Mouse (Mus musculus): Measurements from ENCODE around the gene Cacna1c.
A peak's percentile ranks its signal among the peaks of the same experiment; 100 is the strongest.

Cacna1c gene

DNA sequence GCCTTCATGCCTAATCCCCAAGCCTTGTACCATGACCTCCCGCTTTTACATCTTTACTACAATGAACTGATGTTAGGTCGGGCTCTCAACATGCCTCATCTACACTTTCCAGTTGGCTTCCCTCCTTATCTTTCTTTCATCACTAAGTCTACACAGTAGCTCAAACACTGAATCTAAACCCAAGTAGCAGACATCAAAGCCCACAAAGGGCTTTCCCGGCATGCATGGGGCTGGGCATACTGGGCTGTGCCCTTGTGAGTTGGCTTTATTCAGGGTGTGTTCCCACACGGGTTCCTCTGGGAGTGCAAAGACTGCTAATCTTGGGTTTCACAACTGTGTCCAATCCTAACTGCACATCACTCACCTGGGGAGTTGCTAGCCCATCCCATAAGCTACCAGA lies 542.9 kb downstream of the Cacna1c start:
- DNase-seq (ENCODE audit: low read depth): no peak

DNA sequence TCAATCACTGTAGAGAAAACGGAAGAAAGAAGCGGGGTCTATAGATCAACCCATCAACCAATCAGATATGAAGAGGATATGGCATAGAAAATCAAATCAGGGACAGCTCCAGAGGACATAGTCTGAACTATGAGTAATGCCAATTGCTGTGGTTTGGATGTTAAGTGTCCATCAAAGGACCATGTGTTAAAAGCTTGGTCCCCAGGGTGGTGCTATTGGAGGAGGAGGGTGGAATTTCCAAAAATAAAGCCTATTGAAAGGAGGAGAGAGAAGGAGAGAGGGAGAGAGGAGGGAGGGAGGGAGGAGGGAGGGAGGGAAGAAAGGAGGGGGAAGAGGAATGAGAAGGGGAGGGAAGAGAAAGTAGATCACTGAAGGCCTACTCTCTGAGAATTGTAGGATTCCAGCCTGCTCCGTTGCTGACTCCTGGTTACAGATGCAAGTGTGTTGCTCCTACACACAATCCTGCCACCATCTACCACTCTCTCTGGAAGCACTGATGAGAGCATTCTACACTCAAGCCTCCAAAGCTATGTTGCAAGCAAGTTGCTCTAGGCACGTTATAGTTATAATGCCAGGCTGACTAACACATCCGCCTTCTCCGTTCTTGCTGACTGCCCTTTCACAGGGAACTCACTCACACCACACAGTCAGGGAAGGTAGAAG lies 547.0 kb downstream of the Cacna1c start:
- no peak for DNase-seq (ENCODE audit: low read depth)

DNA sequence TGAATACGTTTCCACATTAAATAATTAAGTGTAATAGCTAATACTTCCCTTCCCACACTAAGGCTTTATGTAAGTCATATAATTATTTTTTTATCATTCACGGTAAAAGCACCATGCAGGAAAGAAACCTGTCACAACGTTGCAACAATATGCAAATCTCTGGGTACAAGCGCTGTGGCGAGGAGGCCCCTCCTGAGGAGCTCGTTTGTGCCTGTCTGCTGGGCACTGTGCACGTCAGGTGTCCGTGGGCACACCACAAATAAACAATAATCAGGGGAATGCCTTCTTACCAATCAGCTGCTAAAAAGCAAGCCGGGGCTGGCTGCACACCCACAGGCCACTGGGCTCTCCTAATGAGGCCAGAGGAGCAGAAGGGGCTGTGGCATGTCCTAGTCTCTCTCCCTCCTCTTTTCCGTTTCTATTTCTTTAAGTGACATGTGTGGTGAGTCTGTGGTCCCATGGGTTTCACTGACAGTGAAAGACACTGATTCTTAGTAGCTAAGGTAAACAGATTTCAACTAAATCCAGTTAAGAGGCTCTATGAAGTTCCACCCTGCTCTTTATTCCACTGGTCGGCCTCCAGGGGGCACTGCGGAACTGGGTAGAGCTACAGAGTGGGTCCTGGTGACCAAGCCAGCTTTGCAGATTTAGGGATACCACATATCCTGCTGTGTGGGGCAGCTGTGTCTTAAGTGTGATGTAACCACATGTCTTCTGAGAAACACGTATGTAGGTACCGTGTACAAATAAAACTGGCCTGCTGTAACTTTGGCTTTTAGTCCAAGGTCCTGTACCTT lies 549.8 kb downstream of the Cacna1c start:
- peak; percentile 42 for DNase-seq (ENCODE audit: low read depth)

DNA sequence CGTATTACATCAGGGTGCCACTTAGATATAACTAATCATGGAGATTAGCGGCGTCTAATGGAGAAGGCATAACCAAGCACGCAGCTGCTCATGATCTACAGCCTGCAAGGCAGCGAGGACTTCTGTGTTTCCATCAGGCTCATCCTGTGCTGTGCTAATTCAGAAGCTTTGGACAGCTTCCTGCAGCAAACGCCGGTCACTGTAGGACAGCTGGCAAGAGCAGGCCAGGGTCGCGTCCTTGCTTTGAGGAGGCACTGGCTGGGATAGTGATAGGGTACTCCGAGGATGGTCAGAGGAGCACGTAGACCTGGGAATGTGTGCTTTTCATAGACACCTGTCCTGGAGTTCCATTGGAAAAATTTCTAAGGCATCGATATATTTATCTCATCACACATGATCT lies 551.4 kb downstream of the Cacna1c start:
- no peak for DNase-seq (ENCODE audit: low read depth)

DNA sequence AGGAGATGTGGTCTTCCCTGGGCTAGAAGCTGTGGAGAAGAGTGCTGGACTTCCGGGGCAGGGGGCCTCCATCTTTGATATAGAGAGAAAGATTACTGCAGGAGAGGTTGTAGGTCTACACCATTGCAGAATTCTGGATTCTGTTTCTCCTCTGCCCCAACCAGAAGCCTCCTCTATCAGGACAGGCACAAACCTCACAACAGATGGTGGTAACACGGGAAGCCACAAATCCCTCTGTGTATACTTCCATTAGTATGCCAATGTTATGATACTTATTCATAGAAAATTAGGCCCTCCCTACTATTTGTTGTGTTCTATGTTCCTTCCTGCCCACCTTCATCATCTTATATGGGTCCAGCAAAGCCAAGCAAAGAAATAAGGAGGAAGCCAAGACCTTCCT lies 552.7 kb downstream of the Cacna1c start:
- no peak for DNase-seq (ENCODE audit: low read depth)

DNA sequence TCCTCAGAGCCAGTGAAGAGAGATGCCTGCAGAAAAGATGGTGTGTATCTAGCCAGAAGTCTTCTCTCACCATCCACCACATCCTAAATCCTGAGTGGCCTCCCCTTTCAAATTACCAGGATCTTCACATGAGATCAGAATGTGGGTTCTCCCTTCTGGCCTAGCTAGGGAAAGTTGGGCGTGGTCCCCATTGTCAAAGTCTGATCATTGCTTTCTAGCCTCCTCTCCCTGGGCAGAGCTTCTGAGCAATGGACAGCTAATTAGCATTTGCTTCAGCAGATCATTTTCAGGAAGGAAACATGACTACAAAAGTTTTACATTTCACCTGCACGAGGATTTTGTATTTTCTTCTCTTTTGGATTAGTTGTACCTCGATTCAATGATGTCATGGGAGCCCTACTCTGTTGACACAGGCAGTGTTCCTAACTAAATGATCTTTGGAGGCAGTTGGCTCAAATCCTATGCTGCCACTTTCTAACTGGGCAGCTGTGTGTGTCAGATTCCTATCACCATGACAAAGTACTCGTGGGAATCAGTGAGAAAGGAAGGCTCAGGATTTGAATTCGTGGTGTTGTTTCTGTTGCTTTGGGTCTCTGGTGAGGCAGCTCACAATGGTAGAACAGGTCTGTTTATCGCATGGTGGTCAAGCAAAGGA lies 554.4 kb downstream of the Cacna1c start:
- DNase-seq (ENCODE audit: low read depth): no peak

DNA sequence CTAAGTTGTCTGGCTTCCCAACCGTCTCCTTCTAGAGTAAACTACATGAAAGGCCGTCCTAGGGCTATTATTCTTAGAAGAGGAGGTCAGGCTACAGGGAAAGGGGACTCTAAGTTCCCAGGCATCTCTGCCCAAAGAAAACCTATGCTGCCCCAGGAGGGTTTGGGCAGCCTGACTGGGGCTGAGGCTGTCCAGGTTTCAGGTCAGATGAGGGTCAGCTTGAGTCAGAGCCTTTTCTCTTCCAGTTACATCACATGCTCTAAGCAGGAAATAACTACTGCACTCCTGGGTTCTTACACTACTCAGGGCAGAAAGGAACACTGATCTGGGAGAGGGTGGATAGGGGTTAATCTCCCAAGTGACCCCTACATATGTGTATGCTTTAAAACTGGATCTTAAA lies 556.4 kb downstream of the Cacna1c start:
- no peak for DNase-seq (ENCODE audit: low read depth)

DNA sequence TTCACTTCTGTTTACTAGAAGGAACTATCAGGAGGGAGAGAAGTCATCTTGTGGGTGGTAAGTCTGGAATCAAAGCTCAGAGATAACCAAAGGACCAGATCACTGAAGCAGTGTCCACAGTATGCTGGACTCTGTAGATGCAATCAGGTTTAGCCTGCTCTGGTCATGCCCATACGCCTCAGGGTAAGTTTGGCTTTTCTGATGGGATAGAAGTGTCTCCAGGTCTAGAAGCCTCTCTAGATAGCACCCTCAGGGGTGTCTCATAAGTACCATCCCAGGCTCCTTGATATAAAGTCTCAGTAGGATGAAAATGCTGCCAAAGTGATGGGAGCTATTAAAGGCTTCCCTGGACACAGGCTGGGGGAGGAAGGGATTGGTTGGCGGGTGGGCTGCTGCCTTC lies 557.3 kb downstream of the Cacna1c start:
- no peak for DNase-seq (ENCODE audit: low read depth)

DNA sequence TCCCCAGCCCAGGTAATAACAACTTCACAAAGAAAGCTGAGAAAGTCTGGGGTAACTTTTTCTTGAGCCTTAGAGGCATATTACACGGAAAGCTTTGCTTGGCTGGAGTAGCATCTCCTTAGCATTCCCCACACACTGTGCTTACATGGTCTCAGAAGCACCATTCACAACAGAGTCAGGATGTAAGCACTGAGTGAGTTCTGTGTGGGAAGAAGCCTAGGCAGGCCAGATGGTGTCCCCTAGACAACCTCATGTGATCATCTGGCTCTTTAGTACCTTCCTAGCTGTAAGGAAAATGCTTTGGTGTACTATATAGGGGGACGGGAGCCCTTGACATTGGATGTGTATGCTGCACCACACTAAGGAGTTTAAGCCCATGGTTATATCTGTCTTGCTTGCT lies 563.7 kb downstream of the Cacna1c start:
- DNase-seq (ENCODE audit: low read depth): no peak

DNA sequence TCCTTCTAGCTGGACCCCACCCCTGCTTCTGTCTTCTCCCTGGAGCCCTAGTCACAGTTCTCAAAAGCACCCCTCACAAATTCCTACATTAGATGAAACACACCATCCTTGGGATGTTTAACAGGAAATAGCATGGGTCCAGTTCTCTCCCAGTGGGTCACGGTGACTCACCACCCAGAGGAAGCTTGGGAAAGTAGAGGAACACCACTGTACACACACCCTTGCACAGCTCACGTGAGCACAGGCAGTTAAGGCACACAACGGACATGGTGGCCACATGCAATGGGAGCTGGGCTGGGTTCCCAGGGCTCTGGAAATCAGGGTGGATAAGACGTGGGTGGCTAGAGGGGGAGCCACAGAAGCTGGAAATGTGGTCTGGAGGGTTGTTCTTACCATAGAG lies 566.2 kb downstream of the Cacna1c start:
- DNase-seq (ENCODE audit: low read depth): no peak

DNA sequence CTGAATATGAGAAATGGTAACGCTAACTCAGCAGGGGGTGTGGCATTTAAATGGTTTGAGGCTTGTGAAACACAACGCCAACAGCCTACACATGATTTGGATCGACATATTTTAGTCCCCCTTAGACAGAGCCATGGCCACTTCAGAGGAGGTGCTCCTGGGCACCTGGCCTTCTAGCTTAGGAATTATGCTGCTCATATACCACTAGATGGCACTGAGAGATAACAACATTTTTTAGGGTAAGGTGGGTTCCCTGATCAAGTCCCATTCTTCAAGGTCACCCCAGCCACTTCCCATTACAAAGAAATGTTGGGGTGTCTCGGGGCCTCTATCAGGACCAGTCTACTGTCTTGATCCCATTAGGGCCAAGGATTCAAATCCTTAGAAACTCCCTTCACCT lies 570.0 kb downstream of the Cacna1c start:
- DNase-seq (ENCODE audit: low read depth): no peak

DNA sequence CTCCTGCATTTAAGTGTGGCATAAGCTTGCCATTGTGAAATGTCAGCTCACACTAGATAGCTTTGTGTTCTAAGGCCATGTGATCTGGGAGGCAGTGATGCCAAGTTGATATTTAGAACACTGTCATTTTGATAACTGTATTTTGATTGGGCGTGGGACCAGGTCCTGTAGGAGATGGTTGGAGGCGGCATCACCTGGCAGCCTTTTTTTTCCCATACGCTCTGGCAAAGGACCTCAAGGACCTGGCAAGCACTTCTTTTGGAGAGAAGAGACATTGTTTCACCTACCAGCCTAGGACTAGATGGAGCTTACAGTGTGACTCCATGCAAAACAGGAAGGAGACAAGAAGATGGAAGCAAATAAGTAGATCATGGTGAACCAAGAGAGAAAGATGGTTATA lies 572.6 kb downstream of the Cacna1c start:
- no peak for DNase-seq (ENCODE audit: low read depth)

DNA sequence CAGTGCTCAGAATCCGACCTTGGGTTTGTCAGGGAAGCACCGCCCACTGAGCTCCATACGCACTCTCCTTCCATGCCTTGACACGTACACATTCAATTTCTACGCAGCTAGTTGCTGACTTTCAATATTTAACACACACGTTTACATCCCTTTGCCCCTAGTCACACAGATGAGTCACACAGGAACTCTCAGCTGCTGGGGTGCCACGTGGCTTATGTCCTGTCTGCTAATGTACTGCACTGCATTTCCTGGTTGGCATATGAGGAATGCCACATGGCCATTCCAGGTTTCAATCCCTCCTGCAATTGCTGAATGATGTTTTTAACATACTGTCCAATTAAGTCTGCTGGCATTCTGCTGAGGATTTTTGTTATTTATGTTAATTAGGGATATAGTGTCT lies 574.4 kb downstream of the Cacna1c start:
- no peak for DNase-seq (ENCODE audit: low read depth)

DNA sequence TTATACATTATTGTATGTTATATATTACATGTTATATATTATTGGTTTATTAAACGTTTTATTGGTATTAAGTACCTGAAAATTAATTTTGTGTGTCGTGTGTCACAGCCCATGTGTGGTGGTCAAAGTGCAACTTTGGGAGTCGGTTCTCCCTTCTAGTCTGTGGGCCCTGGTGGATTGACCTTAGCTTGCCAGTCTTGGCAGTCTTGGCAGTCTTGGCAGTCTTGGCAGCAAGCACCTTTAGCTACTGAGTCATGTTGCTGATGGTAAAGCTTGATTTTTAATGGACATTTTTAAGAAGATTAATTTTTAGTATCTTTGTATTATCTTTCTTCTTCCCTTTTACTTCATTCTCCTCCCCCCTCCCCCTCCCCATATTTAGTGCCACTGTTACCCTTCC lies 574.8 kb downstream of the Cacna1c start:
- DNase-seq (ENCODE audit: low read depth): no peak

DNA sequence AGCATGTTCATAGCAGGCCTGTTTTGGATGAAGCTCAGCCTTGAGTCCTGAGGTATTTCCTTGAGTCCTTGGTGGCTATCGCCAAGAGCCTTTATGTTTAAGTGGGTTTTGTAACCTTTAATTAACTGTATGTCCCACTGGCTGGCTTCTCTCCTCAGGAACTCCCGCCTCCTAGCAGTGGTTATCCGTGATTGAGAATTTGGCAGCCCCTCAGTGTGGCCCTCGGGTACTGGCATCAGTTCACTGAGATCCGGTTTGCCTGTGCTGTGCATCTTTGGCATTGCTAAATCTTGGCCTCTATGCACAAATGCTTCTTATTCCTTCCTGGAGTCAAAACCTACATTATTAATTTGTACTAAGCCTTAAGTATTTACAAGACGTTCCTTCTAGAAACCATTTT lies 587.3 kb downstream of the Cacna1c start:
- no peak for DNase-seq (ENCODE audit: low read depth)

DNA sequence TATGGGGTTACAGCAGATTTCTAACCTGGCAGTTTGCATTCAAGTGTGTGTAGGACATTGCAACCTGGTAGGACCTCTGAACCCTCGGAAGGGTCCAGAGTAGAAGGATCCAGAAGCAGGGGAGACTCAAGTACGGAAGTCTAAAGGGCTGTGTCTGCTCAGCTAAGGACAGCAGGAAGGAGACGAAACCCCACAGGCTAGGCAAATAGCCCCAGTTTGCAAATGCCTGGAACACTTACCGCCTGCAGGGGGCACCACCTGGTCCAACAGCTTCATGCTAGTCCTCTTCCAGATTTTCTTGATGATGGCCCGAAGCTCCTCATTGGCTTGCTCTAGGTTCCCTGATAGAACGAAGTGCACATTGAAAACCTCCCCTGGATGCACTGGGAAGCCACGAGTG lies 590.2 kb downstream of the Cacna1c start:
- DNase-seq (ENCODE audit: low read depth): peak; percentile 11

DNA sequence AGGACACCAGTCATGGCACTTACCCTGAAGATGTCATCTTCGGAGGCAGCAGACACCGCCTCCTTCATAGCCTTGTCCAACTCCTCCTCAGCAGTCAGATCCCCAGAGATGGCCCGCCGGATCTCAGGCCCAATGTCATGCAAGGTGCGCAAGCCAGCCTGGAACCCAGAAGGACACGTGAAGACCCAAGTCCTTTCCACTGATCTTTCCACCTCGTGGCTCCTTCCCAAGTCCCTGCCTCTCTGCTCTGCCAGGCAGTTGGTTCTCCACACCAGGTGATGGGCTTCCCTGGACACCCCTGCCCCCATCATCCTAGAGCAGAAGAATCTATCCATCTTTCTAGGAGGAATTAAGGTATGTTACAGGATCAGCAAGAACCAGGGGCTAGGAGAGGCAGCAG lies 592.4 kb downstream of the Cacna1c start:
- DNase-seq (ENCODE audit: low read depth): no peak

DNA sequence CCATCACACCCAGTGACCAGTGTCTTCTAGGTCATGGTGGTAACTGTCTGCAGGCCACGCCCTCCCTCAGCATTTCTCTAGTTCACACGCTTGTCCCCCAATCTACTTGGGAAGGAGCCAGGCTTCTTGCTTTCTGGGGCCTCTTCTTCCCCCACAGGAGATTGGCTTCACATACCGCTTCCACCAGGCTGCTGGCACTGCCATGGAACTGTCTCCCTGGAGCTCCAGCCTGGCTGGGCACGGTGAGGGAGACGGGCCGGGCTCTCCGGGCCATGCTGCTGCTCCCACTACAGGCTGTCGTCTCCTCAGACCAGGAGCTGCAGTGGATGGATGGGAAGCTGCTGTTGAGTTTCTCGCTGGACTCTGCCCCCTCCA lies 600.5 kb downstream of the Cacna1c start:
- no peak for DNase-seq (ENCODE audit: low read depth)

DNA sequence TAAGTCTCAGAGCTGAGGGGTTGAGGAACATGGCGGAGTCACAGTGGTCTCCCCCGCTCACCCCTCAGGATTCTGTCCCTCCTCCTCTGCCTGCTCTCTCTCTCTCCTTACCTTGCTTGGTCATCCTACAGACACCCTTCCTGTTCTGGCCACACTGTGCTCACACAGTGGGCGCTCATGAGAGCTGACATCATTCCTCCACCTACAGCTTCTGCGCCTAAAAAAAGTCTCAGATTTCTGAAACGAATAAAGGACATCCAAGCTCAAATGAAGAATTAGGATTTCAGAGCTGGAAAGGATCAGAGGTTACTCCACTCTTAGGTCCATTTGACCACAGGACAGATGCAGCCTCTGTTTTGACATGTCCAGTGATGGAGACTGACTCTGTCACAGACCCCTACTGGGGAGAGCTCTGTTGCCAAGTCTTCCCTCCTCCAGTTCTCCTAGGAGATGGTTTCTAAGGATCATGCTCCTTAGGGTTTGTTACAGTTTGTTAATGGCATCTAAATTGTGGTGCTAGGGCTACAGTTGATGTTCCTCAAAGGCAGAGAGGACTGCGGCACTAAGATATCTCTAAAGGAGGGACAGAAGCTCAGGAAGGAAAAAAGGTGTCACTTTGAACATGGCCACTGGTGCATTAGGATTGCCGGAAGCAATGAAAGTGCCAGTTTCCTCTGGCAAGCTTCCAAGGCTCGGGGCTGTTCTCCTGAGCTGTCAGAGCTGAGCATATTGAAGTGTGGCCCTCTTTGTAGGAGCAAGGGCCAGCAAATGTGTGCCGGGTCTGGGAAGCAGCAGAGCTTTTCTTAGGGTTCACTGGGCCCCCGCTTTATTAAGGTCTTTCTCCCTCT lies 601.2 kb downstream of the Cacna1c start:
- DNase-seq (ENCODE audit: low read depth): no peak

DNA sequence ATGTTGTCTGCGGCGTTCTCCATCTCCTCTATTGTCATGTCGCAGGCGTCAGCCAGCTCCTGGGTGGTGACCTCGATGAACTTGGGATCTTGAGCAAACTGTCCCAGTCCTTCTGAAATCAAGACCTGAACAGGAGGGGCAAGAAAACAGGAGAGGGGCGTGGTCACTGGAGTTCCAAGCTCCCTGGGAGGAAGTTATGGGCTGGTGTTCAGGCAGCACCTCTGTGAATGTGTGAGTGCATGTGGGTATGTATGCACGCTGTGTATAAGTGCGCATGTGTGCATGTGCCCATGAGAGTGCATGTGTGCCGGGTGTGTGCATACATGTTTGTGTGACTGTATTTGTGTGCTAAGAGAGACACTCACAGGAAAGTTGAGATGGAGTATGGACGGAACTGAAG lies 602.1 kb downstream of the Cacna1c start:
- DNase-seq (ENCODE audit: low read depth): no peak

DNA sequence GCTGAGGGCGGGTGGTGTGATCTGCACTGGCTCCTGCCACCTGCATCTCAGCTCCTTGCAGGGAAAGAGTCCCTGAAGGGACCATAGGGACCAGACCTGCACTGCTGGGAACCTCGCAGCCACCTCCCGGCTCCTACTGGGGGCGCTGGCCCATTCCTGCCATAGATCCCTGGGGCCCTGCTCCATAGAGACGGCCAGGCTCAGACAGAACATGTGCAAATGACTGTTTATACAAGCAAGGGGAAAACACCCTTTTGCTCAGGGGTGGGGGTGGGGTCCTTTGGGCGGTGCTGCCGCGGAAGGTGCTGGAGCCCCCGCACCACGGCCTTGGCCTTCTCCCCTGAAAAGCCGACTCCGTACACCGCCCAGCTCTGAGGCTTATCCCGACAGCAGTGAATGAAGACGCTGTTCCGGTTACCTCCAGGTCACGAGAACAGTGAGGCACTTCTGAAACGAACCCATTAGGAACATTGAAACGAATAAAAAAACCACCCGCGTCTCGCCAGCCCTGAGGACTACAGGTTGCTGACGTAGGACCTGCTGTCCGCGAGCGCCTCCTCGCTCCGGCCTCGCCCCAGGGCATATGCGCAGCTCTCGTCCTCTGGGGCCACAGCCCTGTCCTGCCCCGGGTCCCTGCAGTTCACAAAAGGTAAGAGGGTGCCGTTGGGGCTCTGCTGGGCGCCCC lies 602.7 kb downstream of the Cacna1c start:
- peak; percentile 46 for DNase-seq (ENCODE audit: low read depth)

All from induced T-regulatory cell, adult 2 months (primary cell).